Mouse (Mus musculus) gastrocnemius, adult 8-10 months (tissue): Measurements from ENCODE around the gene Tppp. TPM values are rescaled to one million over a fixed set of nuclear protein-coding genes. Genes with fewer than 3 reads are reported as not detected.
"Not testable (repeated sequence)": the region's sequence is repeated elsewhere in the genome, so short reads cannot be mapped to it uniquely, and the experiment has no call there.

ENCODE experiments used
- DNase-seq, 2 experiments: peaks; one replicate each; pipeline ENCODE4 v3.0.0; 2022; ENCODE audit warnings: low spot score in 2 of 2
- total RNA-seq, 4 experiments: library from RNA; stranded (reverse); gene quantifications; 2 replicates each; pipeline ENCODE4 v1.2.4; 2022

The Tppp gene
- total RNA-seq, 4 experiments from 2014 or later, result 5.5 to 8.8 (median 6.9) TPM

GRCm38 (mm10) chr13:74025151-74026081 is 16.2 kb downstream of the Tppp start:
- no peak for DNase-seq

GRCm38 (mm10) chr13:74026215-74026614 is 17.0 kb downstream of the Tppp start:
- DNase-seq, result peak in 1 of 2 experiments; percentile 24

- DNase-seq, result no peak
Observed at GRCm38 (mm10) chr13:74028116-74028515, 18.9 kb downstream of the Tppp start.

- DNase-seq, result no peak
Observed at GRCm38 (mm10) chr13:74029013-74029412, 19.8 kb downstream of the Tppp start.

GRCm38 (mm10) chr13:74030691-74031090 is 21.5 kb downstream of the Tppp start:
- no peak for DNase-seq

GRCm38 (mm10) chr13:74031133-74031532 is 21.9 kb downstream of the Tppp start:
- no peak for DNase-seq

- DNase-seq, result no peak
Observed at GRCm38 (mm10) chr13:74034756-74035155, 25.5 kb downstream of the Tppp start.

- DNase-seq, result no peak
Observed at GRCm38 (mm10) chr13:74035776-74036175, 26.6 kb downstream of the Tppp start.

- no peak for DNase-seq
Observed at GRCm38 (mm10) chr13:74039926-74040325, 30.7 kb downstream of the Tppp start.

GRCm38 (mm10) chr13:74056194-74056593 is 47.0 kb downstream of the Tppp start:
- DNase-seq, result no peak

- no peak for DNase-seq
Observed at GRCm38 (mm10) chr13:74058081-74058480, 48.9 kb downstream of the Tppp start.

GRCm38 (mm10) chr13:74061613-74062377 is 52.6 kb downstream of the Tppp start, which contains the start of gene Cep72:
TSS of gene Cep72 (minus strand) at chr13:74062299.
- DNase-seq, result peak; percentile 82 to 83

GRCm38 (mm10) chr13:74062378-74063128 is 53.3 kb downstream of the Tppp start:
- no peak for DNase-seq

- DNase-seq, result no peak
Observed at GRCm38 (mm10) chr13:74063340-74064050, 54.3 kb downstream of the Tppp start.

- no peak for DNase-seq
Observed at GRCm38 (mm10) chr13:74066576-74066975, 57.4 kb downstream of the Tppp start.

- not testable (repeated sequence) for DNase-seq
Observed at GRCm38 (mm10) chr13:74071244-74071643, 62.0 kb downstream of the Tppp start.

GRCm38 (mm10) chr13:74071714-74072113 is 62.5 kb downstream of the Tppp start:
- no peak for DNase-seq

- DNase-seq, result no peak
Observed at GRCm38 (mm10) chr13:74073369-74073768, 64.2 kb downstream of the Tppp start.
